Mouse (Mus musculus) liver, embryonic 13.5 days (tissue): Measurements from ENCODE around the gene Sort1. TPM values are rescaled to one million over a fixed set of nuclear protein-coding genes. Genes with fewer than 3 reads are reported as not detected.

Source experiments
- ATAC-seq: fragments of 200-750 bp; cut with Nextera tagmentation; 2 replicates; pipeline ENCODE4 v1.8.0; 2017; ENCODE audit warnings: low read depth, mild to moderate bottlenecking, moderate number of reproducible peaks, moderate library complexity
- DNase-seq: peaks from one replicate; pipeline ENCODE4 v3.0.0; 2022
- H3K27ac ChIP-seq: fragments of 300-500 bp; sonication (generic); 2 replicates; pipeline ENCODE4 v1.5.1; 2015; ENCODE audit warnings: moderate library complexity, mild to moderate bottlenecking, inconsistent platforms
- H3K27me3 ChIP-seq: fragments of 300-500 bp; sonication (generic); 2 replicates; pipeline ENCODE4 v1.6.1; 2015; ENCODE audit warnings: mild to moderate bottlenecking, inconsistent platforms
- H3K36me3 ChIP-seq: fragments of 300-500 bp; sonication (generic); 2 replicates; pipeline ENCODE4 v1.6.1; 2015; ENCODE audit warnings: mild to moderate bottlenecking, inconsistent platforms
- H3K4me1 ChIP-seq: fragments of 300-500 bp; sonication (generic); replicated peaks from 2 replicates; pipeline ENCODE4 v1.6.1; 2015; ENCODE audit warnings: inconsistent platforms
- H3K4me2 ChIP-seq: fragments of 300-500 bp; sonication (generic); 2 replicates; pipeline ENCODE4 v1.6.1; 2015; ENCODE audit warnings: inconsistent platforms, mild to moderate bottlenecking, moderate library complexity
- H3K4me3 ChIP-seq: fragments of 300-500 bp; sonication (generic); replicated peaks from 2 replicates; pipeline ENCODE4 v1.5.1; 2015; ENCODE audit warnings: mild to moderate bottlenecking, inconsistent platforms
- H3K9ac ChIP-seq: fragments of 300-500 bp; sonication (generic); 2 replicates; pipeline ENCODE4 v1.6.1; 2015; ENCODE audit warnings: mild to moderate bottlenecking, inconsistent platforms
- H3K9me3 ChIP-seq: fragments of 300-500 bp; sonication (generic); replicated peaks from 2 replicates; pipeline ENCODE4 v1.6.1; 2016; ENCODE audit warnings: inconsistent platforms
- WGBS: fragments of 180-500 bp; shearing (Covaris S2); methylation state at CpG from one replicate; pipeline ENCODE4 v1.1.7; 2015; ENCODE audit not compliant: insufficient replicate concordance; 5-methylcytosine and 5-hydroxymethylcytosine counted together
- polyA plus RNA-seq: library from polyadenylated mRNA; unstranded; fragments of >200 nt; fragmentation: Nextera tagmentation; extraction: Ambion mirVana; gene quantifications from 2 replicates; pipeline ENCODE4 v1.2.1, GENCODE M21; 2015

Gene Sort1
- polyA plus RNA-seq, 1 experiment from 2014 or later: 2.6 TPM

DNA sequence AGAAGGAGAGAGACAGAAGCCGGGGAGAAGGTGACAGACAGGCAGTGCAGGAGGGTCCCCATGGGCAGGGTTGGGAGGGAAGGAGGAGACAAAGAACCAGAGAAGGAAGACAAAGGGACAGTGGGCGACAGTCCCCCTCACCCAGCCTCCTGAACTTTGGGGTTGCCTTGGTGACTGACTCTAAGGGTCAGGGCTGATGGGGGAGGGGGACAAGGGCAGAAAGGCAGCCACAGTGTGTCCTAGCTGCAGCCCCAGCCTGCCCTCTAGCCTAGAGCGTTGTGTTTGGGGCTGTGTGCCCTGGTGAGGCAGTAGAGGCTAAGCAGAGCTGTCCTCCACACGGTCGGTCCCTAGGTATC lies 126.5 kb downstream of the Sort1 start:
- no peaks in the 10 kb centered on the region for H3K36me3 ChIP-seq
- no peak for ATAC-seq
- 44% methylated on average over 5 of the region's 5 CpGs for WGBS

More for the DNA sequence above, 126.5 kb downstream of the Sort1 start:
- no peak overlapping the region for H3K9ac ChIP-seq
- H3K4me1 ChIP-seq: peaks cover 5% of the 10 kb centered on the region
- no peak overlapping the region for H3K27ac ChIP-seq
- peaks cover 17% of the 10 kb centered on the region for H3K9me3 ChIP-seq
- H3K27me3 ChIP-seq: peaks cover 14% of the 10 kb centered on the region
- no peak overlapping the region for H3K4me3 ChIP-seq
- DNase-seq: no peak
- H3K4me2 ChIP-seq: no peak overlapping the region

Other genes starting within 250 kb of the Sort1 start
- 17.9 and 19.6 TPM in 2 replicates for gene Gstm4, start 239.2 kb upstream of the Sort1 start, polyA plus RNA-seq
- gene Ampd2, start 197.4 kb upstream of the Sort1 start, polyA plus RNA-seq: 46.0 and 48.2 TPM in 2 replicates
- gene Gnat2, start 191.3 kb upstream of the Sort1 start, polyA plus RNA-seq: 2.6 and 3.1 TPM in 2 replicates
- gene Gnai3, start 137.9 kb upstream of the Sort1 start, polyA plus RNA-seq: 67.8 and 83.4 TPM in 2 replicates
- gene Gpr61, start 129.2 kb upstream of the Sort1 start, polyA plus RNA-seq: not detected in 2 replicates
- 0.35 and 0.51 TPM in 2 replicates for gene Amigo1, start 97.7 kb upstream of the Sort1 start, polyA plus RNA-seq
- 1.7 and 2.0 TPM in 2 replicates for gene Cyb561d1, start 82.9 kb upstream of the Sort1 start, polyA plus RNA-seq
- gene Atxn7l2, start 73.1 kb upstream of the Sort1 start, polyA plus RNA-seq: 3.1 and 3.3 TPM in 2 replicates
- gene Sypl2, start 57.4 kb upstream of the Sort1 start, polyA plus RNA-seq: 0.05 and 0.07 TPM in 2 replicates
- gene Psma5, start 27.2 kb upstream of the Sort1 start, polyA plus RNA-seq: 224 and 238 TPM in 2 replicates
- 0.07 and 0.08 TPM in 2 replicates for gene Mybphl, start 80.8 kb downstream of the Sort1 start, polyA plus RNA-seq
- 14.9 and 15.8 TPM in 2 replicates for gene Psrc1, start 99.8 kb downstream of the Sort1 start, polyA plus RNA-seq
- 0.22 and 0.56 TPM in 2 replicates for gene Celsr2, start 131.5 kb downstream of the Sort1 start, polyA plus RNA-seq
- gene Sars, start 161.1 kb downstream of the Sort1 start, polyA plus RNA-seq: 108 and 129 TPM in 2 replicates